Mouse (Mus musculus) cerebellum, adult 2 months (tissue): ENCODE data around the gene 1810055G02Rik. TPM values are rescaled to one million over a fixed set of nuclear protein-coding genes. Genes with fewer than 3 reads are reported as not detected.
A peak's percentile ranks its signal among the peaks of the same experiment; 100 is the strongest.

ENCODE experiments used
- DNase-seq, 2 experiments: peaks; one replicate each; pipeline ENCODE4 v3.0.0; 2021
- H3K27ac ChIP-seq: fragments of 200-500 bp; 2 replicates; pipeline ENCODE4 v1.5.1; 2012; ENCODE audit warnings: low read length, control low read depth, inconsistent platforms; ENCODE audit not compliant: insufficient read depth
- H3K27me3 ChIP-seq: fragments of 200-500 bp; 2 replicates; pipeline ENCODE4 v1.6.1; 2012; ENCODE audit warnings: inconsistent platforms, mild to moderate bottlenecking, low read length, moderate library complexity; ENCODE audit not compliant: control insufficient read depth, insufficient read depth
- H3K4me1 ChIP-seq: fragments of 200-500 bp; 2 replicates; pipeline ENCODE4 v1.6.1; 2011; ENCODE audit warnings: low read length; ENCODE audit not compliant: control insufficient read depth, insufficient read depth
- H3K4me3 ChIP-seq: fragments of 200-500 bp; replicated peaks from 2 replicates; pipeline ENCODE3; 2011; ENCODE audit warnings: mild to moderate bottlenecking, low read depth, low read length, control low read depth; ENCODE audit not compliant: insufficient read depth
- CTCF ChIP-seq: fragments of 200-500 bp; IDR thresholded peaks from 2 replicates; pipeline ENCODE4 v1.5.1; 2011; ENCODE audit warnings: low read depth, mild to moderate bottlenecking, control low read depth, low read length, moderate library complexity, borderline replicate concordance; ENCODE audit not compliant: insufficient read depth
- POLR2A ChIP-seq: fragments of 200-500 bp; IDR thresholded peaks from 2 replicates; pipeline ENCODE4 v1.6.1; 2011; ENCODE audit warnings: low read length, control low read depth, borderline replicate concordance; ENCODE audit not compliant: insufficient read depth
- WGBS: fragments of 180-500 bp; shearing (Covaris S2); methylation state at CpG from one replicate; pipeline ENCODE4 v1.1.7; 2018; 5-methylcytosine and 5-hydroxymethylcytosine counted together
- polyA plus RNA-seq: library from polyadenylated mRNA; depleted of rRNA; stranded (reverse); fragments of >200 nt; gene quantifications from 2 replicates; pipeline ENCODE4 v1.2.3, GENCODE M21; 2012

Gene 1810055G02Rik
- polyA plus RNA-seq, 1 experiment = 37.2 TPM

DNA sequence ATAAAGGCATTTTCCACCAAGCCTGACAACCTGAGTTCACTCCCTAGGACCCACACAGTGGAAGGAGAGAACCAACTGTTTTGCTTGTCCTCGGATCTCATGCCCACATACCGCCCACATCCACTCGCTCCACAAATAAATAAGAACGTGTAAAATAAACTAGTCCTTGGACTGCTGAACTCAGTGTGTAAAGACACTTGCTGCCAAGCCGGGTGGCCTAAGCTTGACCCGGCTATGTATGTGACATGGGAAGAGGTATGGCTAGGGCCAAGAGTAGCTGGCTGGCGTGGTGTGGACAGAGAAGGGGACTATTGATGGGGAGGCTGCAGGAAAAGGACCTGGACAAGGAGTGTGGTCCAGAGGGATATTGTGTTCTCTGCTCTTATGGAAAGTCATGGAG lies 10.1 kb upstream of the 1810055G02Rik start:
- 86% methylated on average over 7 of the region's 7 CpGs for WGBS
- H3K27ac ChIP-seq = no peak overlapping the region
- TF ChIP-seq CTCF (no peak), POLR2A (no peak)
- no peaks in the 10 kb centered on the region; the same call in 1 of the 2 replicates for H3K4me1 ChIP-seq
- no peak overlapping the region for H3K4me3 ChIP-seq
- H3K27me3 ChIP-seq = no peaks in the 10 kb centered on the region
- no peak for DNase-seq

DNA sequence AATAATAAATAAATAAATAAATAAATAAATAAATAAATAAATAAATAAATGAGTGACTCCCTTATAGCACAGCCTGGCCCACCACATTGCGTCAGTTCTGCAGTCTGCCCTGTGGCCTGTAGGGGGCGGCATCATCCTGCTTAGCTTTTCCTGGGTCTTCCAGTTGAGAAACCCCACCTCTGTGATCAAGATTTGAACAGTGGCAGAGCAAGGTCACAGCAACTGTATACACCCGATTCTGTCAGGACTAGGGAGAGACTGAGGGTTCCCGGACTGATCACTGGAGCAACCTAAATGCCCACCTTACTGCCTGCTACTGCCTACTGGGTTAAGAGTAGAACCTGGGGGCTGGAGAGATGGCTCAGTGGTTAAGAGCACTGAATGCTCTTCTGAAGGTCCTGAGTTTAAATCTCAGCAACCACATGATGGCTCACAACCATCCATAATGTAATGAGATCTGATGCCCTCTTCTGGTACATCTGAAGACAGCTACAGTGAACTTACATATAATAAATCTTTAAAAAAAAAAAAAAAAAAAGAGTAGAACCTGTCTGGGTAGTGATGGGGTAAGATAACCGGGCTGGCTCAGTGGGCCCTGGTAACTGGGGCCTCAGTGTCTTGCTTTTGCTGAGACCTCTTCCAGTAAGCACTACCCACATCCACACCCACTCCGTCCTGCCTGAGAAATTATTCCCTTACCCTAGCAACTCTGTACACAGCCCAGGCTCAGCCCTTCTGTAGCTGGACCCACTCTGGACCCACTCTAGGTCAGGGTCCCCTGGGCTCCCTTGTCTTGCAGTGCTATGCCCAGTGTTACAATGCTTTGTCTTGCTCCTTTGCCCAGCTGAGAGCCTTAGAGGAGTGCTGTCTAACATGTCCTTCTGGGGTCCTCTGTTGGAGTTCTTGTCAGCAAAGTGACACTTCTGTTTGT lies 8.3 kb upstream of the 1810055G02Rik start:
- Histone ChIP-seq H3K27me3 (no peaks in the 10 kb centered on the region), H3K4me3 (no peak overlapping the region), H3K4me1 (no peaks in the 10 kb centered on the region), H3K27ac (no peak overlapping the region)
- WGBS = 33% methylated on average over 6 of the region's 6 CpGs
- TF ChIP-seq CTCF (peak; percentile 79), POLR2A (no peak)
- DNase-seq = peak; percentile 77 to 85

DNA sequence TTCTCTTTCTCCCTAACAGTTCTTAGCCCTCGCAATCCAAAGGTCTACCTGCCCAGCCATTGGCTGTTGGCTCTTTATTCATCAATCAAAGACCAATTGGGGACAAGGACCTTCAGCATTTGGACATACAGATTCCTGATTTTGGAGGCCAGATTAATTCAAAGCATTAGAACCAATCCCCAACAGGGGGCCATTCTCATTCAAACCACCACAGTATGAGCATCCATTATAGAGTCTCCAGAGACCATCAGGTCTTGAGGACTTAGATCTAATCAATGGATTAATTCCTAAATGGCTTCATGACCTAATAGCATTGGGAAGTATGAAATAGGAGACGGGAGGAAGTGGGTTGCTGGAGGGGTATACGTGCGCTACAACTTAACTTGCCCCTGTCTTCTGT lies 5.6 kb upstream of the 1810055G02Rik start:
- no peak for TF ChIP-seq POLR2A
- no peak for TF ChIP-seq CTCF

DNA sequence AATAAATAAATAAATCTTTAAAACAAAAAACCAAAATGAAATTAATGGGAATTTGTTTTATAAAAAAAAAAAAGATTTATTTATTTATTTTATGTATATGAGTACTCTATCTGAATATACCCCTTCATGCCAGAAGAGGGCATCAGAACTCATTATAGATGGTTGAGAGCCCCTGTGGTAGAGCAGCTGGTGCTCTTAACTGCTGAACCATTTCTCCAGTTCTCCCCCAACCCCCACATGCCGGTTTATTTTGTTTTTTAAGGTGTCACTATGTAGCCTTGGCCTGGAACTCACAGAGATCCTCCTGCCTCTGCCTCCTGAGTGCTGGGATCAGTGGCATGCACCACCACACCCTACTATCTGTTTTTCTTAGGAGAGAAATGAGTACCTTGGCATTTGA lies 1.8 kb upstream of the 1810055G02Rik start:
- H3K27me3 ChIP-seq = no peaks in the 10 kb centered on the region
- TF ChIP-seq POLR2A (no peak), CTCF (no peak)
- no peak overlapping the region for H3K4me3 ChIP-seq
- H3K27ac ChIP-seq = no peak overlapping the region
- 23% methylated on average over 1 of the region's 1 CpGs for WGBS
- peak in 1 of 2 experiments; percentile 32 for DNase-seq
- peaks cover 9% of the 10 kb centered on the region; the same call in 1 of the 2 replicates for H3K4me1 ChIP-seq

More for the DNA sequence above, 5.6 kb upstream of the 1810055G02Rik start:
- H3K4me3 ChIP-seq = no peak overlapping the region
- 93% methylated on average over 4 of the region's 4 CpGs for WGBS
- H3K4me1 ChIP-seq = no peaks in the 10 kb centered on the region
- no peaks in the 10 kb centered on the region for H3K27me3 ChIP-seq
- no peak overlapping the region for H3K27ac ChIP-seq
- DNase-seq = no peak

DNA sequence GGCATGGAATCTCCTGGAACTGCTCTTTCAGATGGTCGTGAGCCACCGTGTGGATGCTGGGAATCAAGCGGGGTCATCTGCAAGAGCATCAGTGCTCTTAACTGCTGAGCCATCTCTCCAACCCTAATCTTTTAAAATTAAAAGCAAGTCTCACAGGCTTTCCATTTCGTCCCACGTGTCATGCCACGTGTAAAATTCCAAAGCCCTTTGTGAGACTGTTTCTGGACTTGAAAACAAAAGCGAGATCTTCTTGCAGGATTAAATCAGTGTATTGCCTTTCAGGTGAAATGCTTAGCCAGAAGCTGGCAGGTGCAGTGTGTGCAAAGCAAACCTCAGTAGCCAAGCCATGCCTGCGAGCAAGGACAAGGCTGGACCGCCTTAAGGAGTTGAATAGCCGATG lies 540 bp upstream of the 1810055G02Rik start:
- H3K4me1 ChIP-seq = peaks cover 9% of the 10 kb centered on the region; the same call in 1 of the 2 replicates
- H3K27me3 ChIP-seq = no peaks in the 10 kb centered on the region
- H3K4me3 ChIP-seq = peak overlapping the region; percentile 74
- H3K27ac ChIP-seq = peak overlapping the region; percentile 52
- TF ChIP-seq POLR2A (no peak), CTCF (no peak)
- WGBS = 21% methylated on average over 10 of the region's 10 CpGs
- DNase-seq = no peak

DNA sequence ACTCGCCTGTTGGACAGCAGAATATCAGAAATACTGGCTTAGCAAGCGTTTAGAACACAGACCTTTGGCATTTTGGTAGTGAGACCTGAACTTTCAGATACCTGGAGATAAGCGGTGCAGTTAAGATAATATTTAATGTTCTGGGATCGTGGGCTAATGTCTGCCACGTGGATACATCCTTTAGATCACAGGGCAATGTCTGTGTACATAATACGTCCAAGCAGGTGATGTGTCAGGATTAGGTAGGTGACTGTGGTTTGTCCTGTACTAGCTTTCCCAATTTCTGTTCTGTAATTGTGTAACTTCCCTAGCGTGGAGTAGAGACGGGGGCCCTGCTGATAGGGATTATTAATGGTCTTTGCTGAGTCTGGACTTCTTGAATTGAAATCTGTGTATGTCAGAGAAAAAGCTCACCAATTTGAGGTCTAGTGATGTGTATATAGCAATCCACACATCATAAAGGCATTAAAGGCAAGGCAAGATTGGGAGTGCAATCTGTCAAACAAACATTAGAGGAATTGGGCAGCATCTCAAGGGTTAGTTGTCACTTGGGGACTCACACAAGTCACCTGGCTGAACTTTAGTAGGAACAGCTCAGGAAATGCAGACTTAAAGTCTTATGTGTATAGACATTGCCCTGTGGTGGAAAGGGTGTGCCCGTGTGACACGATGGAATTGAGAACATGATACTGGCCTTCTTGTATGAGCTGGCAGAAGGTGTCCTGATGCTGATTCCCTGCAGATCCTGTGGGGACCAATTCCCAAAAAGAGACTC lies 1.1 kb downstream of the 1810055G02Rik start:
- H3K27ac ChIP-seq = no peak overlapping the region
- no peaks in the 10 kb centered on the region for H3K27me3 ChIP-seq
- peak overlapping the region; percentile 74 for H3K4me3 ChIP-seq
- WGBS = 21% methylated on average over 10 of the region's 10 CpGs
- H3K4me1 ChIP-seq = peaks cover 10% of the 10 kb centered on the region; the same call in 1 of the 2 replicates
- DNase-seq = no peak
- TF ChIP-seq POLR2A = no peak
- no peak for TF ChIP-seq CTCF

DNA sequence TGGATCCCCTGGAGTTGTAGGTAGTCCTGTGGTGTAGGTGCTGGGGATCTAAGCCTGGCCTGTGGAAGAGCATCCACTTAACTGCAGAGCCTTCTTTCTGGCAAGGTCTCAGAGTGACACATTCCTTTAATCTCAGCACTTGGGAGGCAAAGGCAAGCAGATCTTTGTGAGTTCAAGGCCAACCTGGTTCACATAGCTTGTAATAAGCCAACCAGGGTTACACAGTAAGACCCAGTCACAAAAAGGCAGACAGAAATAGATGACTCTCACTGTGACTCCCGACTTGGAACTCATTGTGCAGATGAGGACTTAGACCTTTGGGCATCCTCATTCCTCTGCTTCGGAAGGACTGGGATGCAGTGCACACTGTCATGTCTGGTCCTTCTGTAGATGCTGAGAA lies 2.3 kb downstream of the 1810055G02Rik start:
- no peak for DNase-seq
- Histone ChIP-seq H3K27ac (no peak overlapping the region), H3K4me3 (no peak overlapping the region), H3K27me3 (no peaks in the 10 kb centered on the region), H3K4me1 (peaks cover 15% of the 10 kb centered on the region; the same call in 1 of the 2 replicates)
- TF ChIP-seq CTCF = no peak
- TF ChIP-seq POLR2A = no peak
- 86% methylated on average over 2 of the region's 2 CpGs for WGBS
